Mouse (Mus musculus) forebrain, embryonic 15.5 days (tissue): ENCODE data around the gene Ssr2. TPM values are rescaled to one million over a fixed set of nuclear protein-coding genes. Genes with fewer than 3 reads are reported as not detected.
"Not testable (repeated sequence)": the region's sequence is repeated elsewhere in the genome, so short reads cannot be mapped to it uniquely, and the experiment has no call there.

ENCODE experiments used
- ATAC-seq: fragments of 200-750 bp; cut with Nextera tagmentation; replicated peaks from 2 replicates; pipeline ENCODE4 v1.8.0; 2017; ENCODE audit warnings: mild to moderate bottlenecking, moderate TSS enrichment, moderate library complexity
- H3K27ac ChIP-seq: fragments of 300-500 bp; sonication (generic); replicated peaks from 2 replicates; pipeline ENCODE4 v1.5.1; 2015; ENCODE audit warnings: mild to moderate bottlenecking, inconsistent platforms
- H3K27me3 ChIP-seq: fragments of 300-500 bp; sonication (generic); 2 replicates; pipeline ENCODE4 v1.6.1; 2015; ENCODE audit warnings: inconsistent platforms
- H3K36me3 ChIP-seq: fragments of 300-500 bp; sonication (generic); 2 replicates; pipeline ENCODE4 v1.6.1; 2015; ENCODE audit warnings: mild to moderate bottlenecking, inconsistent platforms
- H3K4me1 ChIP-seq: fragments of 300-500 bp; sonication (generic); 2 replicates; pipeline ENCODE4 v1.6.1; 2015; ENCODE audit warnings: inconsistent platforms
- H3K4me2 ChIP-seq: fragments of 300-500 bp; sonication (generic); replicated peaks from 2 replicates; pipeline ENCODE4 v1.6.1; 2015; ENCODE audit warnings: mild to moderate bottlenecking, inconsistent platforms
- H3K4me3 ChIP-seq: fragments of 300-500 bp; sonication (generic); 2 replicates; pipeline ENCODE4 v1.5.1; 2015; ENCODE audit warnings: mild to moderate bottlenecking, inconsistent platforms
- H3K9ac ChIP-seq: fragments of 300-500 bp; sonication (generic); replicated peaks from 2 replicates; pipeline ENCODE4 v1.6.1; 2015; ENCODE audit warnings: mild to moderate bottlenecking, inconsistent platforms
- H3K9me3 ChIP-seq: fragments of 300-500 bp; sonication (generic); 2 replicates; pipeline ENCODE4 v1.6.1; 2016; ENCODE audit warnings: inconsistent platforms
- WGBS: fragments of 180-500 bp; shearing (Covaris S2); methylation state at CpG from one replicate; pipeline ENCODE4 v1.1.7; 2015; ENCODE audit warnings: mixed read lengths; 5-methylcytosine and 5-hydroxymethylcytosine counted together
- polyA plus RNA-seq: library from polyadenylated mRNA; unstranded; fragments of >200 nt; fragmentation: Nextera tagmentation; extraction: Ambion mirVana; gene quantifications from 2 replicates; pipeline ENCODE4 v1.2.1, GENCODE M21; 2015

Ssr2 gene
- polyA plus RNA-seq, 1 experiment from 2014 or later = 134 TPM

DNA sequence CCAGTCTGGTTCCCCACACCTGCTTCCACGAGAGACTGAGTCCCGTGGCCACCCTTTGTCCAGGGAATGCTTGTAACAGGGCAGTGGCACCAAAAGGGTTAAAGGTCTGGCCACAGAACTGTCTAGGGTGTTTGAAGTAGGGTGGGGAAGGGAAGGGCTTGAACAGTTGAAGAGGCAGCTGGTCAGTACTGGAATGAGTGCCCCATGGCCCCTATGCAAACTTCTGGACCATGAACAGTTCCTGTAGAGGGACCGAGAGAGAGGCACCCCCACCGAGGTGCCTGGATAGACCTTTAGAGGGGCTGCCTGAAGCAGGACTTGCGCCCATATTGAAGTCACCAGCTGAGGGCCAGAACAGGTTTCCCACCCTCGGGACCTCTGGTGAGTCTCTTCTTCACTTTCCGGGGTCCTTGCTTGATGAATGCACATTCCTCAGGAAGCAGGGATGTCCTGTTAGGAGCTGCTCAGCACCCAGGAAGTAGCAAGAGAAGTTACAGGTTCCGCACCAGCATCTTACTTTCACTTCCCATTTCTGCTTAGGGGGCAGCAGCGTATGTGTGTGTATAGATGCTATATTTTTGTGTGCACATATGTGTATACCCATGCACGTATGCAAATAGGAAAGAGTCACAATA is 17.4 kb downstream of the Ssr2 start:
- H3K27me3 ChIP-seq = no peaks in the 10 kb centered on the region
- peaks cover 3% of the 10 kb centered on the region; the same call in 1 of the 2 replicates for H3K4me1 ChIP-seq
- 74% methylated on average over 10 of the region's 10 CpGs for WGBS
- H3K4me3 ChIP-seq = no peak overlapping the region
- peaks cover 5% of the 10 kb centered on the region for H3K36me3 ChIP-seq
- no peak overlapping the region for H3K9ac ChIP-seq
- H3K9me3 ChIP-seq = no peaks in the 10 kb centered on the region
- no peak overlapping the region for H3K4me2 ChIP-seq
- no peak overlapping the region for H3K27ac ChIP-seq
- ATAC-seq = no peak

GRCm38 (mm10) chr3:88593893-88594580 is 18.4 kb downstream of the Ssr2 start:
- H3K9me3 ChIP-seq = no peaks in the 10 kb centered on the region
- no peak overlapping the region for H3K27ac ChIP-seq
- H3K27me3 ChIP-seq = no peaks in the 10 kb centered on the region
- no peak for ATAC-seq
- 68% methylated on average over 10 of the region's 10 CpGs for WGBS
- H3K4me3 ChIP-seq = no peak overlapping the region
- peaks cover 3% of the 10 kb centered on the region; the same call in 1 of the 2 replicates for H3K4me1 ChIP-seq
- no peak overlapping the region for H3K9ac ChIP-seq
- no peaks in the 10 kb centered on the region for H3K36me3 ChIP-seq
- H3K4me2 ChIP-seq = no peak overlapping the region

- H3K36me3 ChIP-seq, H3K4me1 ChIP-seq, H3K27me3 ChIP-seq, H3K27ac ChIP-seq, H3K9me3 ChIP-seq, H3K4me2 ChIP-seq, H3K4me3 ChIP-seq, ATAC-seq, H3K9ac ChIP-seq: not testable (repeated sequence)
- 79% methylated on average over 4 of the region's 4 CpGs for WGBS
Observed at GRCm38 (mm10) chr3:88596547-88596946, 20.9 kb downstream of the Ssr2 start.

- Histone ChIP-seq H3K9me3 (no peaks in the 10 kb centered on the region), H3K27me3 (no peaks in the 10 kb centered on the region), H3K4me3 (no peak overlapping the region), H3K4me1 (peaks cover 4% of the 10 kb centered on the region; the same call in 1 of the 2 replicates), H3K4me2 (no peak overlapping the region), H3K27ac (no peak overlapping the region), H3K36me3 (no peaks in the 10 kb centered on the region), H3K9ac (no peak overlapping the region)
- ATAC-seq = no peak
- WGBS = 73% methylated on average over 4 of the region's 4 CpGs
Observed at GRCm38 (mm10) chr3:88602466-88602865, 26.8 kb downstream of the Ssr2 start.

GRCm38 (mm10) chr3:88603714-88604161 is 28.1 kb downstream of the Ssr2 start:
- Histone ChIP-seq H3K27me3 (no peaks in the 10 kb centered on the region), H3K4me3 (no peak overlapping the region), H3K27ac (no peak overlapping the region), H3K9ac (no peak overlapping the region), H3K4me1 (peaks cover 9% of the 10 kb centered on the region; the same call in 1 of the 2 replicates), H3K36me3 (no peaks in the 10 kb centered on the region), H3K4me2 (no peak overlapping the region), H3K9me3 (no peaks in the 10 kb centered on the region)
- 31% methylated on average over 6 of the region's 6 CpGs for WGBS
- no peak for ATAC-seq

- H3K27me3 ChIP-seq = no peaks in the 10 kb centered on the region
- 88% methylated on average over 7 of the region's 7 CpGs for WGBS
- no peaks in the 10 kb centered on the region for H3K9me3 ChIP-seq
- H3K4me1 ChIP-seq = peaks cover 9% of the 10 kb centered on the region; the same call in 1 of the 2 replicates
- no peaks in the 10 kb centered on the region for H3K36me3 ChIP-seq
- no peak for ATAC-seq
- H3K4me3 ChIP-seq = no peak overlapping the region
- no peak overlapping the region for H3K4me2 ChIP-seq
- no peak overlapping the region for H3K27ac ChIP-seq
- no peak overlapping the region for H3K9ac ChIP-seq
Observed at GRCm38 (mm10) chr3:88604863-88605262, 29.2 kb downstream of the Ssr2 start.

- not testable (repeated sequence) for H3K4me2 ChIP-seq, H3K27ac ChIP-seq, H3K4me3 ChIP-seq, H3K36me3 ChIP-seq, ATAC-seq, H3K9me3 ChIP-seq, H3K9ac ChIP-seq, H3K27me3 ChIP-seq, H3K4me1 ChIP-seq
- WGBS = 94% methylated on average over 2 of the region's 2 CpGs
Observed at GRCm38 (mm10) chr3:88605666-88606065, 30.0 kb downstream of the Ssr2 start, which contains the start of gene Arhgef2. Arhgef2 (plus strand) TSS chr3:88605966.

DNA sequence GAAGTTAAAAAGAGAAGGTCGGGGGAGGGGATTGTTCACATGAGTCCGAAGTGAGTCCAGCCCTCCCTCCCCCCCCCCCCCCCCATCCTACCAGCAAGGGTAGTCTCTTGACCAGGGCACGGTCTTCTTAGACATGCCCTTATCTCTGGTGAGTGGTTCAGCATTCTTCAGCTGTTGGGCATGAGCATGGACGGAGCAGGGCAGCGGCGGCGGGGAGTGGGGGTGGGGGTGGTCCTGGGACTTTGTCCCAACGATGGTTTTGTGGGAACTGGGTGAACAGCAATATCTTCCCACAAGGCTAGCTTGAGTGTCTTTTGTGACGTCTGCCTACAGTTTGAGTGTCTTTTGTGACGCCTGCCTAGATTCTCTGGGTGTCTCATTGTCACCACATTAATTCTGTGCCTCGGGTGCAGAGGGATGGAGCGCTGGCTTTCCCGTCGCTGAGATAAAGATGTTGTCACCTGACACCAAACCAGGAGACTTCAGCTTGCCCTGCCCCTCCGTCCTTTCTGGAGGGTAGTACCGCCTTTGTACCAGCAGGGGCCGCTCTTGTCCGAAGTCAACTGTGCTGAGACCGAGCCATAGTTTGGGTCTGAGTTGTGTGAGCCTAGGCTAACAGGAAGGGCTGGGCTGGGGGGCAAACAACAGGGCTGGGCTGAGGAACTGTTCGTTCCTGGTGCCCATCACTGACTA is 31.5 kb downstream of the Ssr2 start:
- Histone ChIP-seq H3K27me3 (no peaks in the 10 kb centered on the region), H3K9ac (peak overlapping the region; percentile 36), H3K27ac (no peak overlapping the region), H3K9me3 (no peaks in the 10 kb centered on the region), H3K36me3 (no peaks in the 10 kb centered on the region), H3K4me3 (peak overlapping the region; percentile 27), H3K4me1 (peaks cover 9% of the 10 kb centered on the region; the same call in 1 of the 2 replicates), H3K4me2 (peak overlapping the region; percentile 45)
- peak; percentile 93 for ATAC-seq
- under 1% methylated on average over 20 of the region's 20 CpGs for WGBS

GRCm38 (mm10) chr3:88607758-88608138 is 32.1 kb downstream of the Ssr2 start:
- no peak overlapping the region for H3K27ac ChIP-seq
- peak overlapping the region; percentile 4; the same call in 1 of the 2 replicates for H3K4me3 ChIP-seq
- ATAC-seq = peak; percentile 59
- WGBS = 17% methylated on average over 10 of the region's 10 CpGs
- no peaks in the 10 kb centered on the region for H3K9me3 ChIP-seq
- H3K9ac ChIP-seq = no peak overlapping the region
- H3K27me3 ChIP-seq = no peaks in the 10 kb centered on the region
- H3K4me2 ChIP-seq = peak overlapping the region; percentile 45
- H3K4me1 ChIP-seq = peaks cover 9% of the 10 kb centered on the region; the same call in 1 of the 2 replicates
- no peaks in the 10 kb centered on the region for H3K36me3 ChIP-seq

GRCm38 (mm10) chr3:88609066-88609465 is 33.4 kb downstream of the Ssr2 start:
- peaks cover 9% of the 10 kb centered on the region; the same call in 1 of the 2 replicates for H3K4me1 ChIP-seq
- H3K4me2 ChIP-seq = no peak overlapping the region
- WGBS = 78% methylated on average over 4 of the region's 4 CpGs
- H3K4me3 ChIP-seq = no peak overlapping the region
- H3K9ac ChIP-seq = no peak overlapping the region
- no peaks in the 10 kb centered on the region for H3K9me3 ChIP-seq
- no peaks in the 10 kb centered on the region for H3K27me3 ChIP-seq
- no peaks in the 10 kb centered on the region for H3K36me3 ChIP-seq
- H3K27ac ChIP-seq = no peak overlapping the region
- ATAC-seq = no peak

DNA sequence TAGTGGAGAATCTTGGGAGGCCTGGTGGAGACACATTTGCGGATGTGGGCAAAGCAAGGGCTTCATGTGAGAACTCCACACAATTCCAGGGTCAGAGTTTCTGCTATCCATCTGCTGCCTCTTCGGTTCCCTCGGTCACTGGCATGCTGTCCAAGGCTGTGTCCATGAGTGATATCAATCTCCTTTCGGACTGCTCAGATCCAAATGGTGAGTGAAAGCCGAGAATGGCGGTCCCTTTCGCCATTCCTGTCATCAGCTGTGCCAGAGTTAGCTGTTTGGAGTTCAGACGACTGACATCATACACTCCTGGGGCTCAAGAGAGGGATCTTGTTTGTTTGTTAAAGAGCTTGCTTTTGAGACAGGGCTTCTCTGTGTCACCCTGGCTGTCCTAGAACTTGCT is 38.7 kb downstream of the Ssr2 start:
- no peaks in the 10 kb centered on the region for H3K36me3 ChIP-seq
- no peaks in the 10 kb centered on the region for H3K9me3 ChIP-seq
- no peak overlapping the region for H3K4me3 ChIP-seq
- no peak for ATAC-seq
- no peak overlapping the region for H3K27ac ChIP-seq
- H3K4me2 ChIP-seq = no peak overlapping the region
- H3K4me1 ChIP-seq = peaks cover 14% of the 10 kb centered on the region
- no peak overlapping the region for H3K9ac ChIP-seq
- WGBS = 83% methylated on average over 8 of the region's 8 CpGs
- no peaks in the 10 kb centered on the region for H3K27me3 ChIP-seq

DNA sequence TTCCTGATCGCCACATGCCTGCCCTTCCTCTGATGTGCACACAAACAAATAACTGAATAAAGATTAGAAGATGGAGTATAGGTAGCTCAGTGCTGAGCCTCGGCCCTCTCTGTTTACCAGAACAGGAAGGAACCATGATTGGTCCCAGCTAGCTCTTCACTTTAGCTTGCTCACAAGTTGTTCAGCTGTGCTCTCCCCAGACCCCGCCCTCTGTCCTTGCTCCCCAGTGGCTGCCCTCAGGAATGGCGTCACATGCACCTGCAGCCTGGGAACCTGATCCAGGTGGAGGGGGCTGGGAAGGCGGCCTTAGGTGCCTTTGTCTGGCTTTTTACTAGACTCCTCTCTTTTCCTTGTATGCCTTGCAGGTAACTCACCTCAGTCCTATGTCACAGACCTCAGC is 39.4 kb downstream of the Ssr2 start:
- peaks cover 14% of the 10 kb centered on the region for H3K4me1 ChIP-seq
- H3K27me3 ChIP-seq = no peaks in the 10 kb centered on the region
- H3K27ac ChIP-seq = no peak overlapping the region
- no peaks in the 10 kb centered on the region for H3K9me3 ChIP-seq
- no peak overlapping the region for H3K9ac ChIP-seq
- no peak overlapping the region for H3K4me3 ChIP-seq
- H3K4me2 ChIP-seq = no peak overlapping the region
- WGBS = 76% methylated on average over 5 of the region's 5 CpGs
- no peaks in the 10 kb centered on the region for H3K36me3 ChIP-seq
- ATAC-seq = no peak
